Mouse (Mus musculus) telencephalon, adult 2 months (tissue): Measurements from ENCODE around the gene Gm20747.
"Not testable (repeated sequence)": the region's sequence is repeated elsewhere in the genome, so short reads cannot be mapped to it uniquely, and the experiment has no call there.

ENCODE experiments used
- DNase-seq: peaks from one replicate; pipeline ENCODE4 v3.0.0-alpha.2; 2011; ENCODE audit warnings: low read depth, low spot score

Gene Gm20747

DNA sequence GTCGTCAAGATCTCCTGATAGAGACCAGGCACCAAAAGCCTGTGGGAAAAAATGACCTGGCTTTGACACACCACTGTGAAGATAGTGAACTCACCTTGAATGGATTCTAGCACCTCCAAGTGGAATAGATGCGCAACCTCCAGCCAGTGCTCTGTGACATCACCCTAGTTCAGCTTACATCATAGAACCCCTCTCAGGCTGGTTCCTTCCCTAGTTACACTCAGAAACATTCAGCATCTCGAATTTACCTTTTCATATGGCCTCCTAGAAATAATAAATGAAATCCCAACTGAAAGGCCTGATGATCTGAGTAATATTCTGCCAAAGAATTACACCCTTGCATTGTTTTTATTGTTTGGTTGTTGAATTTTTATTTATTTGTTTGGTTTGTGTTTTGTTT is at the start of gene Gm20747:
Gene Gm20747, minus strand, starts transcription at position 101 of the 400 bp plus-strand sequence.
- not testable (repeated sequence) for DNase-seq
